Mouse (Mus musculus) testis, postnatal 10 days (tissue): ENCODE measurements around the gene Pan2.

Source experiments
- DNase-seq: peaks from one replicate; pipeline ENCODE4 v3.0.0; 2021; ENCODE audit warnings: low spot score

Pan2 gene

GRCm38 (mm10) chr10:128336597-128336996 lies 33.5 kb downstream of the Pan2 start:
- DNase-seq = no peak

- DNase-seq = peak; percentile 99
Measured at GRCm38 (mm10) chr10:128337306-128338181, 34.4 kb downstream of the Pan2 start, which contains the start of gene Cs. TSS of gene Cs (plus strand) at chr10:128337734.

GRCm38 (mm10) chr10:128338415-128338814 lies 35.3 kb downstream of the Pan2 start:
- DNase-seq = no peak

GRCm38 (mm10) chr10:128338948-128339347 lies 35.8 kb downstream of the Pan2 start:
- DNase-seq = no peak

- no peak for DNase-seq
Measured at GRCm38 (mm10) chr10:128340257-128340656, 37.1 kb downstream of the Pan2 start.

GRCm38 (mm10) chr10:128343436-128343835 lies 40.3 kb downstream of the Pan2 start:
- DNase-seq = no peak

GRCm38 (mm10) chr10:128344568-128345275 lies 41.6 kb downstream of the Pan2 start:
- peak; percentile 52 for DNase-seq

- no peak for DNase-seq
Measured at GRCm38 (mm10) chr10:128347541-128347940, 44.4 kb downstream of the Pan2 start.

GRCm38 (mm10) chr10:128358796-128359195 lies 55.7 kb downstream of the Pan2 start:
- DNase-seq = peak; percentile 69

- no peak for DNase-seq
Measured at GRCm38 (mm10) chr10:128359226-128359625, 56.1 kb downstream of the Pan2 start.

- DNase-seq = no peak
Measured at GRCm38 (mm10) chr10:128361836-128362235, 58.7 kb downstream of the Pan2 start.

GRCm38 (mm10) chr10:128362568-128362967 lies 59.4 kb downstream of the Pan2 start:
- peak; percentile 51 for DNase-seq

- no peak for DNase-seq
Measured at GRCm38 (mm10) chr10:128367899-128368401, 64.8 kb downstream of the Pan2 start.

- DNase-seq = peak; percentile 90
Measured at GRCm38 (mm10) chr10:128368402-128369217, 65.5 kb downstream of the Pan2 start, which contains the start of gene Coq10a. TSS of gene Coq10a (minus strand) at chr10:128368997.

GRCm38 (mm10) chr10:128369218-128369543 lies 66.0 kb downstream of the Pan2 start:
- no peak for DNase-seq

- DNase-seq = no peak
Measured at GRCm38 (mm10) chr10:128369599-128369998, 66.5 kb downstream of the Pan2 start.

- DNase-seq = no peak
Measured at GRCm38 (mm10) chr10:128370021-128370420, 66.9 kb downstream of the Pan2 start.

- DNase-seq = no peak
Measured at GRCm38 (mm10) chr10:128370601-128371000, 67.5 kb downstream of the Pan2 start.
